Mouse (Mus musculus): ENCODE data around the gene Pkd1l1.

DNA sequence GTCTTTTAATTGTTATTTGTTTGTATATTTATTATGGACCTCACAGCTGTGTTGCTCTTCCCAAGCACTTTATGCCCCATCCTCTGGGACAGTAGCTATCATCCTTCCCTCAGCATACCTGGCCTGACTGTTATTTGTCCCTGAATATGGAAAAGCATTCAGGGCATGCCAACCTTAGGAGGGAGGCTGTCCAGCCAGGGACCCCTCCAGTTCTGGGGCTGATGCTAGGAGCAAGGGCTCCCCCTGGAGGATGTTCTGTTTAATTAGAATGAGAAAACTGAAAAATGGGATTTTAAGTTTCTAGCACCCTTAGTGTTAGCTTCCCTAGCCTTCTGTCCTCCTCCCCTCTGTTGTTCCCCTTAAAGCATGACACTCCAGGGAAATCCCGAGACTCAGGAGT lies 17.4 kb downstream of the Pkd1l1 start:
- peak; percentile 61 for TF ChIP-seq CTCF (IDR thresholded peaks at IDR 0.05; ENCODE audit: low read depth, low read length)
- no peak for TF ChIP-seq POLR2A (IDR thresholded peaks at IDR 0.05; ENCODE audit: extremely low read depth, insufficient read depth, low read length)
